ENCODE assay signal across 28 mouse cellular contexts in the genomic region with DNA sequence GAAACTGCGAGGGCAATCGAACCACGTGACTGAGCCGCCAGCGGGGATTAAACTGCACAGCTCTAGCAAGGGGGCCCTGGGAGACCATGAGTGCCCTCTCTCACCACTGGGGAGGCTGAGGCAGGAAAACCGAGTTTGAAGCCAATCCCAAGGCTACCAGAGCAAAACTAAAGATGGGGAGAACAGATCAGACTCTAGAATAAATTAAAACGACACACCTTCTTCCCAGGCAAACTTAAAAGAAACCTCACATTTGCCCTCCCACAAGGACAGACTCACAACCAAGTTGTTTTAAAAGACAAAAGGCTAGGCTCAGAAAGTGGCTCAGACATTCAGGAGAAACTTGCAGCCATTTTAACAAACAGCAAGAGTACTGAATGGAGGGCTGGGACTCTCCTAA. TPM values are rescaled to one million over a fixed set of nuclear protein-coding genes. Genes with fewer than 3 reads are reported as not detected.
DNase-seq lines count a peak whose midpoint lies in the region; ATAC-seq and TF ChIP-seq lines count a peak whose summit lies in the region.
"Had no signal": no experiment of that assay in that cellular context is flagged by ENCODE, and none has a peak within 500 bp of the region (broad histone marks: within the 10 kb centered on the region; RNA-seq: fewer than 3 reads in every experiment).

No protein-coding gene starts in this region.

- in situ Hi-C loops in ES-E14 (cut with MboI; ENCODE audit: low sequenced_read_pairs in 2 of 2, unreplicated experiment in 2 of 2) = no loop called here

- H3K4me3 ChIP-seq in ES-E14 (ENCODE audit: insufficient read depth in 1 of 2, low read depth in 1 of 2, low read length in 2 of 2, poor library complexity in 1 of 2, severe bottlenecking in 1 of 2) = peak overlapping the region; percentile 52 to 91
- H3K4me3 ChIP-seq in intestine, embryonic 14.5 days (ENCODE audit: low read depth, low read length) = no peak overlapping the region
- H3K4me3 ChIP-seq in liver, embryonic 11.5 days (ENCODE audit: low read depth, low read length) = 0 out of 2 replicates have a peak overlapping the region, but pooled peaks have one; percentile 17
- H3K4me3 ChIP-seq in stomach, embryonic 16.5 days (replicated peaks; ENCODE audit: low read length) = no peak overlapping the region
- H3K4me3 ChIP-seq in cerebellum, adult 2 months (replicated peaks; ENCODE audit: insufficient read depth, low read depth, low read length) = no peak overlapping the region
- no peak overlapping the region for H3K4me3 ChIP-seq in midbrain, embryonic 13.5 days (replicated peaks)
- H3K4me3 ChIP-seq: embryonic facial prominence, embryonic 15.5 days; midbrain, embryonic 12.5 days; myocyte had no signal

- 27% methylated on average over 7 of the region's 7 CpGs for WGBS in intestine, embryonic 14.5 days
- WGBS in liver, embryonic 11.5 days = 22% methylated on average over 7 of the region's 7 CpGs
- WGBS in stomach, embryonic 16.5 days = 29% methylated on average over 7 of the region's 7 CpGs
- WGBS in cerebellum, adult 2 months = 30% methylated on average over 7 of the region's 7 CpGs
- 12% methylated on average over 7 of the region's 7 CpGs for WGBS in midbrain, embryonic 13.5 days

- DNase-seq in ES-E14 (ENCODE audit: low read depth, low spot score) = no peak
- peak; percentile 52 for DNase-seq in intestine, embryonic 14.5 days (ENCODE audit: low spot score)
- DNase-seq in liver, embryonic 11.5 days (ENCODE audit: low spot score) = no peak
- DNase-seq in frontal cortex, postnatal 14 days (ENCODE audit: low spot score in 2 of 2) = no peak
- no peak for DNase-seq in cerebellum, adult 2 months
- DNase-seq: adrenal gland, postnatal 36 days; cerebellum, adult 11-12 months; cerebellum, postnatal 25 days; embryo, embryonic 11 days; gastrocnemius, postnatal 10 days; heart, adult 18-20 months; layer of hippocampus, postnatal 36 days; right cerebral cortex, postnatal 25 days; thymus, postnatal 25 days had no signal

- H3K27ac ChIP-seq in ES-E14 (ENCODE audit: insufficient read depth, low read depth, low read length, poor library complexity, severe bottlenecking) = peak overlapping the region; percentile 84
- H3K27ac ChIP-seq in intestine, embryonic 14.5 days (ENCODE audit: low read depth) = peak overlapping the region; percentile 17
- peak overlapping the region; percentile 17; the same call in 1 of the 2 replicates for H3K27ac ChIP-seq in liver, embryonic 11.5 days (ENCODE audit: low read depth, low read length)
- peak overlapping the region; percentile 46; the same call in 1 of the 2 replicates for H3K27ac ChIP-seq in stomach, embryonic 16.5 days (ENCODE audit: low read length)
- H3K27ac ChIP-seq in cerebellum, adult 2 months (ENCODE audit: insufficient read depth, low read length) = no peak overlapping the region
- H3K27ac ChIP-seq in midbrain, embryonic 13.5 days = no peak overlapping the region
- H3K27ac ChIP-seq: embryonic facial prominence, embryonic 15.5 days; kidney, postnatal 0 days; midbrain, embryonic 12.5 days had no signal

- no peaks in the 10 kb centered on the region for H3K9me3 ChIP-seq in ES-E14 (ENCODE audit: control insufficient read depth, insufficient read depth, low read depth, low read length)
- H3K9me3 ChIP-seq in intestine, embryonic 14.5 days (ENCODE audit: control insufficient read depth, low read length) = no peaks in the 10 kb centered on the region
- no peaks in the 10 kb centered on the region for H3K9me3 ChIP-seq in liver, embryonic 11.5 days (ENCODE audit: control insufficient read depth, low read length)
- no peaks in the 10 kb centered on the region for H3K9me3 ChIP-seq in stomach, embryonic 16.5 days (replicated peaks; ENCODE audit: control insufficient read depth, low read length)
- H3K9me3 ChIP-seq in midbrain, embryonic 13.5 days = no peaks in the 10 kb centered on the region
- H3K9me3 ChIP-seq: embryonic facial prominence, embryonic 15.5 days; midbrain, embryonic 12.5 days had no signal

- no peak overlapping the region for H3K9ac ChIP-seq in ES-E14 (ENCODE audit: insufficient read depth, low read depth, low read length, poor library complexity, severe bottlenecking)
- H3K9ac ChIP-seq in intestine, embryonic 14.5 days (ENCODE audit: low read length) = no peak overlapping the region
- H3K9ac ChIP-seq in liver, embryonic 11.5 days (ENCODE audit: low read depth, low read length) = no peak overlapping the region
- no peak overlapping the region for H3K9ac ChIP-seq in stomach, embryonic 16.5 days (ENCODE audit: low read length)
- no peak overlapping the region for H3K9ac ChIP-seq in midbrain, embryonic 13.5 days (replicated peaks)
- H3K9ac ChIP-seq: embryonic facial prominence, embryonic 15.5 days; midbrain, embryonic 12.5 days had no signal

- no peak for TF ChIP-seq POLR2A in cerebellum, adult 2 months (IDR thresholded peaks at IDR 0.05; ENCODE audit: borderline replicate concordance, insufficient read depth, low read length)

- no peak for TF ChIP-seq CTCF in cerebellum, adult 2 months (IDR thresholded peaks at IDR 0.05; ENCODE audit: borderline replicate concordance, insufficient read depth, low read depth, low read length)

- peaks cover 38% of the 10 kb centered on the region for H3K36me3 ChIP-seq in ES-E14 (ENCODE audit: control insufficient read depth, insufficient read depth, low read length, poor library complexity, severe bottlenecking)
- H3K36me3 ChIP-seq in intestine, embryonic 14.5 days (ENCODE audit: control insufficient read depth, insufficient read depth, low read length) = no peaks in the 10 kb centered on the region
- no peaks in the 10 kb centered on the region for H3K36me3 ChIP-seq in liver, embryonic 11.5 days (ENCODE audit: control insufficient read depth, insufficient read depth, low read length)
- no peaks in the 10 kb centered on the region for H3K36me3 ChIP-seq in stomach, embryonic 16.5 days (ENCODE audit: control insufficient read depth, insufficient read depth, low read length)
- no peaks in the 10 kb centered on the region for H3K36me3 ChIP-seq in midbrain, embryonic 13.5 days
- H3K36me3 ChIP-seq: embryonic facial prominence, embryonic 15.5 days; midbrain, embryonic 12.5 days had no signal

- peaks cover 30% of the 10 kb centered on the region for H3K27me3 ChIP-seq in intestine, embryonic 14.5 days (replicated peaks; ENCODE audit: control insufficient read depth, insufficient read depth, low read length)
- H3K27me3 ChIP-seq in liver, embryonic 11.5 days (replicated peaks; ENCODE audit: control insufficient read depth, insufficient read depth, low read length) = peaks cover 28% of the 10 kb centered on the region
- H3K27me3 ChIP-seq in stomach, embryonic 16.5 days (ENCODE audit: control insufficient read depth, insufficient read depth, low read length) = peaks cover 22% of the 10 kb centered on the region
- H3K27me3 ChIP-seq in cerebellum, adult 2 months (ENCODE audit: control insufficient read depth, insufficient read depth, low read length) = no peaks in the 10 kb centered on the region; the same call in 1 of the 2 replicates
- peaks cover 41% of the 10 kb centered on the region for H3K27me3 ChIP-seq in midbrain, embryonic 13.5 days

- ATAC-seq in intestine, embryonic 14.5 days (replicated peaks; ENCODE audit: low FRiP score, low TSS enrichment, low read depth) = no peak
- no peak for ATAC-seq in liver, embryonic 11.5 days (replicated peaks; ENCODE audit: low FRiP score)
- ATAC-seq in stomach, embryonic 16.5 days (ENCODE audit: insufficient read depth, low FRiP score) = no peak
- no peak for ATAC-seq in midbrain, embryonic 13.5 days
- ATAC-seq: lung, postnatal 0 days had no signal

- H3K4me1 ChIP-seq in ES-E14 (ENCODE audit: control insufficient read depth in 2 of 2, insufficient read depth in 2 of 2, low read length in 2 of 2, poor library complexity in 1 of 2) = peaks cover 12 to 23% of the 10 kb centered on the region in 2 experiments
- H3K4me1 ChIP-seq in intestine, embryonic 14.5 days (replicated peaks; ENCODE audit: control insufficient read depth, insufficient read depth, low read length) = peaks cover 7% of the 10 kb centered on the region
- peaks cover 18% of the 10 kb centered on the region for H3K4me1 ChIP-seq in liver, embryonic 11.5 days (replicated peaks; ENCODE audit: control insufficient read depth, insufficient read depth, low read length)
- 0 out of 2 replicates have a peak, but pooled peaks cover 4% of the 10 kb centered on the region for H3K4me1 ChIP-seq in stomach, embryonic 16.5 days (ENCODE audit: control insufficient read depth, insufficient read depth, low read length)
- no peaks in the 10 kb centered on the region for H3K4me1 ChIP-seq in cerebellum, adult 2 months (ENCODE audit: control insufficient read depth, insufficient read depth, low read length)
- peaks cover 26% of the 10 kb centered on the region for H3K4me1 ChIP-seq in midbrain, embryonic 13.5 days (replicated peaks)

- peak overlapping the region; percentile 18 for H3K4me2 ChIP-seq in intestine, embryonic 14.5 days (ENCODE audit: low read length)
- peak overlapping the region; percentile 50 for H3K4me2 ChIP-seq in liver, embryonic 11.5 days
- 0 out of 2 replicates have a peak overlapping the region, but pooled peaks have one; percentile 5 for H3K4me2 ChIP-seq in stomach, embryonic 16.5 days (ENCODE audit: low read depth, low read length)
- no peak overlapping the region for H3K4me2 ChIP-seq in midbrain, embryonic 13.5 days (replicated peaks)
- H3K4me2 ChIP-seq: embryonic facial prominence, embryonic 15.5 days; midbrain, embryonic 12.5 days had no signal

RNA-seq across cellular contexts. Expression of gene Trim71, which starts 7.1 kb away (rescaled TPM):
- 132 and 141 TPM in 2 replicates for total RNA-seq in ES-E14 (2012; rRNA removed)
- 2.7 and 2.9 TPM in 2 replicates for polyA plus RNA-seq in intestine, embryonic 14.5 days (2014; fragmentation: Nextera tagmentation; extraction: Ambion mirVana)
- polyA plus RNA-seq in liver, embryonic 11.5 days (2014; fragmentation: Nextera tagmentation; extraction: Ambion mirVana) = 2.6 and 3.1 TPM in 2 replicates
- polyA plus RNA-seq in stomach, embryonic 16.5 days (2015; fragmentation: Nextera tagmentation; extraction: Ambion mirVana) = 0.96 and 0.98 TPM in 2 replicates
- 0.03 and 0.05 TPM in 2 replicates for polyA plus RNA-seq in cerebellum, adult 2 months (2012; rRNA removed)
- 0.30 and 0.32 TPM in 2 replicates for polyA plus RNA-seq in midbrain, embryonic 13.5 days (2015; fragmentation: Nextera tagmentation; extraction: Ambion mirVana)
- total RNA-seq: heart, adult 18-20 months; liver, adult 2 months; MEL had no signal
- polyA plus RNA-seq: liver, adult 2 months had no signal

RNA-seq across cellular contexts. Expression of gene C130032M10Rik, which starts 41.6 kb away (rescaled TPM):
- 1.8 and 2.7 TPM in 2 replicates for total RNA-seq in ES-E14 (2012; rRNA removed)
- 0.46 TPM in 1 of 2 replicates, not detected in the other for polyA plus RNA-seq in intestine, embryonic 14.5 days (2014; fragmentation: Nextera tagmentation; extraction: Ambion mirVana)
- polyA plus RNA-seq in liver, embryonic 11.5 days (2014; fragmentation: Nextera tagmentation; extraction: Ambion mirVana) = 0.30 TPM in 1 of 2 replicates, not detected in the other
- 0.19 TPM in 1 of 2 replicates, not detected in the other for polyA plus RNA-seq in stomach, embryonic 16.5 days (2015; fragmentation: Nextera tagmentation; extraction: Ambion mirVana)
- polyA plus RNA-seq in cerebellum, adult 2 months (2012; rRNA removed) = not detected in 2 replicates
- not detected in 2 replicates for polyA plus RNA-seq in midbrain, embryonic 13.5 days (2015; fragmentation: Nextera tagmentation; extraction: Ambion mirVana)
- total RNA-seq: adrenal gland, postnatal 36 days; gastrocnemius, postnatal 10 days; heart, adult 18-20 months; layer of hippocampus, postnatal 36 days; left cerebral cortex, postnatal 25 days; liver, adult 2 months; megakaryocyte progenitor cell, adult 5-6 weeks; MEL had no signal
- polyA plus RNA-seq: hindbrain, embryonic 11.5 days; liver, adult 2 months; neural tube, embryonic 14.5 days; testis, adult 2 months had no signal

RNA-seq across cellular contexts. Expression of gene Ccr4, which starts 52.4 kb away (rescaled TPM):
- total RNA-seq in ES-E14 (2012; rRNA removed) = 1.4 and 1.8 TPM in 2 replicates
- polyA plus RNA-seq in intestine, embryonic 14.5 days (2014; fragmentation: Nextera tagmentation; extraction: Ambion mirVana) = 0.08 TPM in 2 replicates
- polyA plus RNA-seq in liver, embryonic 11.5 days (2014; fragmentation: Nextera tagmentation; extraction: Ambion mirVana) = not detected in 2 replicates
- polyA plus RNA-seq in stomach, embryonic 16.5 days (2015; fragmentation: Nextera tagmentation; extraction: Ambion mirVana) = 0.04 TPM in 1 of 2 replicates, not detected in the other
- not detected in 2 replicates for polyA plus RNA-seq in cerebellum, adult 2 months (2012; rRNA removed)
- polyA plus RNA-seq in midbrain, embryonic 13.5 days (2015; fragmentation: Nextera tagmentation; extraction: Ambion mirVana) = not detected in 2 replicates
- total RNA-seq: adrenal gland, postnatal 36 days; gastrocnemius, postnatal 10 days; heart, adult 18-20 months; layer of hippocampus, postnatal 36 days; left cerebral cortex, postnatal 25 days; megakaryocyte progenitor cell, adult 5-6 weeks; MEL had no signal
- polyA plus RNA-seq: hindbrain, embryonic 11.5 days; lung, postnatal 0 days; midbrain, embryonic 12.5 days; myocyte; neural tube, embryonic 14.5 days had no signal

Comparison
In these comparisons a context has a peak if more than half of its experiments do, and no peak if none do; other contexts are left out.
1. H3K27ac ChIP-seq: peak in ES-E14 (single experiment), intestine, embryonic 14.5 days (single experiment), liver, embryonic 11.5 days (single experiment) and stomach, embryonic 16.5 days (single experiment); none in cerebellum, adult 2 months (single experiment) and midbrain, embryonic 13.5 days (single experiment).
2. H3K4me3 ChIP-seq: peak in ES-E14 (2 of 2) and liver, embryonic 11.5 days (single experiment); none in intestine, embryonic 14.5 days (single experiment), stomach, embryonic 16.5 days (single experiment), cerebellum, adult 2 months (single experiment) and midbrain, embryonic 13.5 days (single experiment).